18 mouse cellular contexts compared by ENCODE assay signal in genomic region chr16:45934721-45935407, GRCm38 (mm10). TPM values are rescaled to one million over a fixed set of nuclear protein-coding genes. Genes with fewer than 3 reads are reported as not detected.
DNase-seq lines count a peak whose midpoint lies in the region; ATAC-seq and TF ChIP-seq lines count a peak whose summit lies in the region.
"Had no signal": no experiment of that assay in that cellular context is flagged by ENCODE, and none has a peak within 500 bp of the region (broad histone marks: within the 10 kb centered on the region; RNA-seq: fewer than 3 reads in every experiment).

No protein-coding gene starts in this region.

- ATAC-seq in heart, embryonic 15.5 days (replicated peaks; ENCODE audit: insufficient number of reproducible peaks, insufficient read depth, low FRiP score, low read depth): no peak
- ATAC-seq in midbrain, postnatal 0 days (ENCODE audit: low FRiP score): no peak
- ATAC-seq in embryonic facial prominence, embryonic 15.5 days (ENCODE audit: insufficient number of reproducible peaks, low FRiP score, low TSS enrichment, low read depth): peak; percentile 75; the same call in 1 of the 2 replicates
- ATAC-seq: CD4-positive, CD25-positive, alpha-beta regulatory T cell, adult 4 months; liver, postnatal 0 days had no signal

- H3K9me3 ChIP-seq in heart, embryonic 15.5 days (replicated peaks): no peaks in the 10 kb centered on the region
- H3K9me3 ChIP-seq in midbrain, embryonic 10.5 days (replicated peaks): no peaks in the 10 kb centered on the region
- H3K9me3 ChIP-seq in midbrain, postnatal 0 days (ENCODE audit: low read length): no peaks in the 10 kb centered on the region
- no peaks in the 10 kb centered on the region for H3K9me3 ChIP-seq in embryonic facial prominence, embryonic 15.5 days (replicated peaks)
- H3K9me3 ChIP-seq: hindbrain, embryonic 15.5 days; midbrain, embryonic 12.5 days had no signal

- H3K9ac ChIP-seq in heart, embryonic 15.5 days: no peak overlapping the region
- no peak overlapping the region for H3K9ac ChIP-seq in midbrain, postnatal 0 days (replicated peaks; ENCODE audit: low read length, poor library complexity, severe bottlenecking)
- no peak overlapping the region for H3K9ac ChIP-seq in embryonic facial prominence, embryonic 15.5 days
- H3K9ac ChIP-seq: hindbrain, embryonic 15.5 days; liver, postnatal 0 days; midbrain, embryonic 12.5 days had no signal

- no peak overlapping the region for H3K4me2 ChIP-seq in heart, embryonic 15.5 days
- no peak overlapping the region for H3K4me2 ChIP-seq in midbrain, postnatal 0 days (ENCODE audit: low read depth, low read length, poor library complexity, severe bottlenecking)
- H3K4me2 ChIP-seq in embryonic facial prominence, embryonic 15.5 days (replicated peaks): no peak overlapping the region
- H3K4me2 ChIP-seq: hindbrain, embryonic 15.5 days; midbrain, embryonic 12.5 days had no signal

- no peaks in the 10 kb centered on the region for H3K36me3 ChIP-seq in heart, embryonic 15.5 days
- H3K36me3 ChIP-seq in midbrain, embryonic 10.5 days: no peaks in the 10 kb centered on the region
- no peaks in the 10 kb centered on the region for H3K36me3 ChIP-seq in midbrain, postnatal 0 days (ENCODE audit: insufficient read depth, low read length)
- H3K36me3 ChIP-seq in embryonic facial prominence, embryonic 15.5 days: no peaks in the 10 kb centered on the region
- H3K36me3 ChIP-seq: hindbrain, embryonic 15.5 days; midbrain, embryonic 12.5 days had no signal

- no peaks in the 10 kb centered on the region for H3K27me3 ChIP-seq in heart, embryonic 15.5 days
- no peaks in the 10 kb centered on the region for H3K27me3 ChIP-seq in midbrain, embryonic 10.5 days (ENCODE audit: low read depth, poor library complexity, severe bottlenecking)
- no peaks in the 10 kb centered on the region for H3K27me3 ChIP-seq in midbrain, postnatal 0 days (ENCODE audit: insufficient read depth, low read length)
- H3K27me3 ChIP-seq in embryonic facial prominence, embryonic 15.5 days: no peaks in the 10 kb centered on the region
- H3K27me3 ChIP-seq: hindbrain, embryonic 15.5 days; midbrain, embryonic 12.5 days had no signal

- 0 out of 2 replicates have a peak overlapping the region, but pooled peaks have one; percentile 12 for H3K27ac ChIP-seq in heart, embryonic 15.5 days
- H3K27ac ChIP-seq in midbrain, embryonic 10.5 days (replicated peaks): 0 out of 2 replicates have a peak overlapping the region, but pooled peaks have one; percentile 17
- H3K27ac ChIP-seq in midbrain, postnatal 0 days (ENCODE audit: low read depth, low read length): no peak overlapping the region
- H3K27ac ChIP-seq in embryonic facial prominence, embryonic 15.5 days (replicated peaks): peak overlapping the region; percentile 34; the same call in 1 of the 2 replicates
- H3K27ac ChIP-seq: hindbrain, embryonic 15.5 days; midbrain, embryonic 12.5 days had no signal

- DNase-seq in heart, adult 8-10 months (ENCODE audit: low spot score): no peak
- no peak for DNase-seq in midbrain, embryonic 10.5 days (ENCODE audit: low spot score)
- DNase-seq in midbrain, postnatal 0 days (ENCODE audit: low spot score): no peak
- DNase-seq in retina, embryonic 14.5 days (ENCODE audit: low spot score): peak; percentile 25
- no peak for DNase-seq in layer of hippocampus, adult 8-10 months (ENCODE audit: low spot score in 2 of 2)
- DNase-seq in cerebellum, adult 11 months: no peak
- DNase-seq: adrenal gland, adult 2 months; cerebellum, postnatal 36 days; heart, adult 11 months; liver, postnatal 0 days; right cerebral cortex, postnatal 25 days; thymus, postnatal 4 days had no signal

- no peaks in the 10 kb centered on the region for H3K4me1 ChIP-seq in heart, embryonic 15.5 days (replicated peaks)
- H3K4me1 ChIP-seq in midbrain, embryonic 10.5 days: peaks cover 19% of the 10 kb centered on the region
- no peaks in the 10 kb centered on the region for H3K4me1 ChIP-seq in midbrain, postnatal 0 days (ENCODE audit: insufficient read depth, low read length)
- peaks cover 20% of the 10 kb centered on the region for H3K4me1 ChIP-seq in embryonic facial prominence, embryonic 15.5 days

- WGBS in heart, embryonic 15.5 days: 55% methylated on average over 2 of the region's 2 CpGs
- 51% methylated on average over 2 of the region's 2 CpGs for WGBS in midbrain, embryonic 10.5 days
- 57% methylated on average over 2 of the region's 2 CpGs for WGBS in midbrain, postnatal 0 days
- WGBS in embryonic facial prominence, embryonic 15.5 days: 9% methylated on average over 2 of the region's 2 CpGs

- TF ChIP-seq CTCF in midbrain, postnatal 0 days (IDR thresholded peaks at IDR 0.05): no peak

- H3K4me3 ChIP-seq in heart, embryonic 15.5 days: no peak overlapping the region
- no peak overlapping the region for H3K4me3 ChIP-seq in midbrain, embryonic 10.5 days
- no peak overlapping the region for H3K4me3 ChIP-seq in midbrain, postnatal 0 days (ENCODE audit: low read depth, low read length)
- no peak overlapping the region for H3K4me3 ChIP-seq in embryonic facial prominence, embryonic 15.5 days (replicated peaks)
- H3K4me3 ChIP-seq: hindbrain, embryonic 15.5 days; midbrain, embryonic 12.5 days had no signal

RNA-seq across cellular contexts. Expression of gene Phldb2, which starts 18.5 kb away (rescaled TPM):
- polyA plus RNA-seq in heart, embryonic 15.5 days (2015; fragmentation: Nextera tagmentation; extraction: Ambion mirVana): 38.4 and 39.8 TPM in 2 replicates
- 10 to 100 TPM; 11.3 to 12.6 (median 11.8) TPM for total RNA-seq in heart, adult 8-10 months (2022)
- polyA plus RNA-seq in midbrain, embryonic 10.5 days (2016; fragmentation: Nextera tagmentation; extraction: Ambion mirVana): 31.4 and 33.4 TPM in 2 replicates
- 4.5 and 9.4 TPM in 2 replicates for total RNA-seq in midbrain, postnatal 0 days (2014; rRNA removed)
- polyA plus RNA-seq in midbrain, postnatal 0 days (2015; fragmentation: Nextera tagmentation; extraction: Ambion mirVana): 4.2 and 4.8 TPM in 2 replicates
- polyA plus RNA-seq in embryonic facial prominence, embryonic 15.5 days (2015; fragmentation: Nextera tagmentation; extraction: Ambion mirVana): 42.1 and 46.2 TPM in 2 replicates
- total RNA-seq in layer of hippocampus, adult 8-10 months (2022): 1 to 10 TPM; 5.0 to 6.8 (median 5.6) TPM
- total RNA-seq: neutrophil, adult 5-6 weeks had no signal
